Mouse (Mus musculus) layer of hippocampus, postnatal 14 days (tissue): ENCODE data around the gene Ggnbp2. TPM values are rescaled to one million over a fixed set of nuclear protein-coding genes. Genes with fewer than 3 reads are reported as not detected.

Source experiments
- DNase-seq, 2 experiments: peaks; one replicate each; pipeline ENCODE4 v3.0.0; 2021 to 2022; ENCODE audit warnings: low spot score in 2 of 2, mixed read lengths in 1 of 2
- total RNA-seq, 2 experiments: library from RNA; stranded (reverse); gene quantifications; 2 replicates each; pipeline ENCODE4 v1.2.3; 2021

Gene Ggnbp2
- total RNA-seq, 2 experiments from 2014 or later = 77.0 to 79.0 TPM

DNA sequence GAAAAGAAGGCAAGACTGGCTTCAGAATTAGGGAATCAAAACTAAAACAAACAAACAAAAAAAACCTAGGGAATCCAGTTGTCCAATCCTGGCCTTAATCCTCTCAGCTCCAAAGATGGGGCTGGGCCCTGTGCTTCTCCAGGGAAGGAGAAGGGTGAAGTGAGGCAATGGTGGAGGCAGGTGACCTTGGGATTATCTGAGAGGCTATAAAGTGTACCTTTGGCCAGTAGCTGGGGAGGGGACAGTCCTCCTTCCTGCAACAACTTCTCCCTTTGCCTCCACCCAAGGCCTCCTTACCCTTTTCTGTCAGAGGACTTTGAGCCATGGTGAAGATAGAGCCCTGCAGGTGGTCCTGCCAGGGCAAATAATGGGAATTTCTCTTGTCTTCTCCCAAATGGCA is 43.1 kb downstream of the Ggnbp2 start:
- DNase-seq = no peak

DNA sequence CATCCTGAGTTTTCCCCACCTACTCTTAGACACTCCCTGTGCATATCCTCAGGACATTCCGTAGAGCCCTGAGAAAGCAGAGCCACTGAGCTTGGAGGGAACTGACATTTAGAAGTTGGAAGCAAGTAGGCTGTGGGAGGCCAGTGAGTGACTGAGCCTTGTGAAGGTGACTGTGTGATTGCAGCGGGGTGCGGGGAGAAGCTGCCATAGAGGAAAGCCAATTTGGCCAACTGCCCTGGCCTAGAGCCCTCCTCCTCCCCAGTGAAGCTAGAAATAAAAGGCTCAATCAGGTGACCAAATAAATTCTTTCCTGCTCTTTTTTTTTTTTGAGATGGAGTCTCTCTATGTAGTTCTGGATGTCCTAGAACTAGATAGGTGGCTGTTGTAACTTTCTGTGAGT is 44.4 kb downstream of the Ggnbp2 start:
- peak in 1 of 2 experiments; percentile 58 for DNase-seq

DNA sequence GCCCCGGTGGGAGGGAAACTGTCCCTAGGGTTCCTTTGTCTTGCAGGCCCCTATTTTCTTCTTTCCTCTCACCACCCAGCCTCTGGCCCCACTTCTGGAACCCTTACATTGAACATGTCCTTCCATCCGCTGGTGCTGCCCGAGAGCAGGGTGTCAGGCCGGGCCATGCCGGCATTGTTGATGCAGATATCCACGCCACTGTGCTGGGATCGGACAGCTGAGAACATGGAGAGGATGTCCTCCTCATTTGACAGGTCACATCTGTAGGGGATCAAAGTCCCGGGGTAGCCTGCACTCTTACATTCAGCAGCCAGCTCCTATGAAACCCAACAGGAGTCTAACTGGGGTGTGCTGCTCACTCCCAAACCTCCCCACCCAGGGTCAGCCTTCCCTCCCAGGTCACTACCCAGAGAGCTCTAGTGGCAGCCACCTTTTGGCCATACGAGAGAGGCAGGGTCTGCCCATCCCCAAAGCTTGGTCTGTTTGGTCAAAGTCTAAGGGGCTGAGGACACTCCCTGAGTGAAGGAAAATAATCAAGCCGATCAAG is 45.3 kb downstream of the Ggnbp2 start:
- DNase-seq = no peak

DNA sequence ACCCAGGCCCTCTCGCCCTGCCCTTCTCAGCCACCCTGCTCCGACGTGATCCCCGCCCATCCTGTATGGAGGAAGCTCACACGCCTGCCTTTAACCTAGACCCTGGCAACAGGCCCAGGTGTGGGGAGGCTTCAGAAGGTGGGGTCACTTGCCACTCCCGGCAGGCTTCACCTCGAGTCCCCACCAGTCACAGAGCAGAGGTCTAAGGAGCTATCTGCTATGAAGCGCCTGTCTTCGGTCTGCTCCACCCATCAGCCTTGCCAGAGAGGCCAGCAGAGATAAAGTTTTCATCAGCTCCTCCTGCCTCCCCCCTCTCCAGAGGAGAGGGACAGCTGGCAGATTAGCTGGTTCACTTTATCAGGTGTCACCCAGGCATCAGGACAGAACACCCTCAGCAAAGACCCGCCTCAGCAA is 47.1 kb downstream of the Ggnbp2 start:
- DNase-seq = no peak

DNA sequence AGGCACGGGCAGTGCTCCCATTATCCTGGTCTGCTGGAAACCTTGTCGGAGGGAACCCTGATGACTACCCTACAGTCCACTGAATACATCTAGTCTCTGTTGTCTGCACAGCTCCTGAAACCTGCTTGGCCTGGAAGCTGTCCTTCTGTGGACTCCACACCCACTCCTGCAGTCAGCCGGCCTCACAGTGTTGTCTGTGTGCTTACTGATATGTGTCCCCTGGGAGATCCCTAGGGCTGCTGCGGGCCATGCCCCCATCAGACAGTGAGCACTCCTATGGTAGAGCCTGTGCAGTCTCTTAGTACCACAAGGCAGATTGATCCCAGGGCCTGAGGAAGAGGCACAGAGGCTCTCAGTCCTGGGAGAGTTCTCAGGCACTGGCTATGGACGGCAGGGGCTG is 48.1 kb downstream of the Ggnbp2 start:
- no peak for DNase-seq

DNA sequence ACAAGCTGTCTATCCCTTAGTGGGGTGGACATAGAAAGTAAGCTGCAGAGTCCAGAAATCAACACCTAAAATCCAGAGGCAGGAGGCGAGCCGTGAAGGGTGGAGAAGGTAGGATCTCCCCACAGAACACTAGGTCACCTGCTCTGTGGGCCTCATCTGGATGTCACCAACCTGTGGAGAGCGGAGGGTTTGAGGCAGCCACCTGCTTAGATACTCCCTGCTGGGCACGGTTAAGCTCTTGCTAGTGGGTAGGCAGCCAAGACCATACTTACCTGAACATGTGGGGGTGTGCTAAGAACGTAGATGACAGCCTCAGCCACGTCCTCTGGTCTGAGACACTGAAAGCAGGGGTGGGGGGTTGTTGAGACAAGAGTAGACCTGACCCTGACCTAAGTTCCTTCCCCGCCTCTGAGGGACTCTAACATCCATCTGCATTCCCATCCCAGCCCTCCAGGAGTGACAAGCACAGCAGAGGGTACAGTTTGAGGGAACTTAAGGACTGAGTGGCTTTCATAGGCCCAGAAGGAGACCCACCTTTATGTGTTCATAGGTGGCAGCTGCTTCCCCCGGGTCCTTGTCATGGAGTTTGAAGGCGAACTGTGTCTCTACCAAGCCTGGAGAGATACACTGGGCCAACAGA is 49.4 kb downstream of the Ggnbp2 start:
- no peak for DNase-seq

DNA sequence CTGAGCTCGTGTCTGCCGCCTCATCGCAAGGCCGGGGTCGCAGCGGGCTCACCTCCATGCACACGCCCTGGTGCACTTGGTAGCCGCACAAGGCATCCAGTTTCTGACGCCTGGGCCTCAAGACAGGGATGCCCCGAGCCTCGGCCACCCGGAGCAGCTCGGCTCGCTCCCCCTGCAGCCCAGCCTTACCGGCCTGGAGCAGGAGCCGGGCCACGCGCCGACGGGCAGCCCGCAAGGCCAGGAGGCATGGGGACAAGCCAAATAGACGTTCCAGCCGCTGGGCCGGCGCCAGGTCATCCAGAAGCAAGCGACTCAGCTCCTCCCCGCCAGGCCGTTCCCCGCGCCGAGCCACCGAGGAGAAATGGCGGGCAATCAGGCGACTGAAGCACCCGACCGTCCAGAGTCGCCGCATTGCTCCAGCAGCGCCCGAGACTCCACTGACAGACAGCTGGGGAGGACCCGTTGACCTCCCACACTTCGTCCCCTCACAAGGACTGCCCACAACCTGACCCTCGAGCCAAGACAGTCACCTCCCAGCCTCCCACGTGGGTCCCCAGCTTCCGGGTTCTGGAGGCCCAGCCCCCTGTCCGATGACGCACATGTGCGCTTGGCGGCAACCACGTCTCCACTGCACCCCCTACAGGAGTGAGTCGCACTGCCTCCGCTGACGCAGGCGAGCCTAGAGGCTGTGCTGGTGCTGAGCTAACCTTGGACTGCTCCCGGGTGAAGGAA is 51.5 kb downstream of the Ggnbp2 start, which contains the start of gene Mrm1:
Mrm1 (minus strand) TSS at position 555 of the 732 bp plus-strand sequence.
- peak; percentile 86 to 92 for DNase-seq

DNA sequence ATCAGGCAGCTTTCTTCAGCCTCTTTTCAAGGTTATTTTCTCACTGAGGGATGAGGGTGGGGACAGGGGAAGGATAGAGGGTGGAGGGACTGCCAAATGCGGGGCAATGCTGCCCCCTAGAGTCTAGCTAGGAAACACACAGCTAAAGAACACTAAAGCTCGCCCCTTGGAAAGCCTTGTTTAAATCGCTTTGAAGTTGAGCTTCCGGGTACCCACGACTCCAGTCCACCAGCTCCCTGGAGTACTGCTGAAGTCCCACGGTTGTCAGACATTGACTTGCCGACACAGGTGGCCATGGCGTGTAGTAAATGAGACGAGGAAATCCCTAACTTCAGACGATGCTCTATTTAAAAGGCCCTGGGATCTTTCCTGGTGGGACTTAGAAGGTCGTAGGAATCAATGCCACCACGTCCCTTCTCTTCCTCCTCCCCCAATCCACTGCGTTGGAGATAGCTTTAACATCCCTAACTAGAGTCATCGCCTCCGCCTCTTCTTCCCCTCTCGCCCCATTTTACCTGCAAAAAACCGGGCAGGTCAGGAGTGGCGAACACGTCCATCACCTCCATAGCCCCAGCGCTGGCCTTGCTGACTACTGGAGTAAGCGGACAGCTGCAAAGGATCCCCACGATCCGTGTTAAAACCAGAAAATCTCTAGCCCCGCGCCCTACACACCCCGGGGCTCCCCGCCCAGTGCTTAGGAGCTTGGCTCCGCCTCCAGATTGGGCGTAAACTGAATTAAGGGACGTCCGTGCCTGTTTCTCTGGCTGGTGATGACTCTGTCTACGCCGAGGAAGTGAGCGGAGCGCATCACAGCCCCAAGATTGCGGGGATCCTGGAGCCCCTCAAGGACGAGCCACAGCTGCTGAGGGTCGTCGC is 52.3 kb downstream of the Ggnbp2 start:
- peak; percentile 51 to 72 for DNase-seq

DNA sequence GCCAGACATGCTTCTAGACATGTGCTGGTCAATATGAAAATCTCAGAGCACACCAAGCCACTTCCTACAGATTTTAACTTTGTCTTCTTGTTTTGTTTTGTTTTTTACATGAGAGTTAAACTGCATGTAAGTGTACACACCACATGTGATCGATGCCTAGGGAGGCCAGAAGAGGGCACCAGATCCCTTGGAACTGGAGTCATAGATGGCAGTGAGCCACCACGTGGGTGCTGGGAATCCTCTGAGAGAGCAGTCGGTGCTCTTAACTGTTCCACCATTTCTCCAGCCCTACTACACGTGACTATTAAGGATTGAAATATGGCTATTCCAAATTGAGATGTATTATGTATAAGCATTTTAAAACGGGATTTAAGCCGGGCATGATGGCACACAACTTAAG is 53.3 kb downstream of the Ggnbp2 start:
- DNase-seq = no peak

DNA sequence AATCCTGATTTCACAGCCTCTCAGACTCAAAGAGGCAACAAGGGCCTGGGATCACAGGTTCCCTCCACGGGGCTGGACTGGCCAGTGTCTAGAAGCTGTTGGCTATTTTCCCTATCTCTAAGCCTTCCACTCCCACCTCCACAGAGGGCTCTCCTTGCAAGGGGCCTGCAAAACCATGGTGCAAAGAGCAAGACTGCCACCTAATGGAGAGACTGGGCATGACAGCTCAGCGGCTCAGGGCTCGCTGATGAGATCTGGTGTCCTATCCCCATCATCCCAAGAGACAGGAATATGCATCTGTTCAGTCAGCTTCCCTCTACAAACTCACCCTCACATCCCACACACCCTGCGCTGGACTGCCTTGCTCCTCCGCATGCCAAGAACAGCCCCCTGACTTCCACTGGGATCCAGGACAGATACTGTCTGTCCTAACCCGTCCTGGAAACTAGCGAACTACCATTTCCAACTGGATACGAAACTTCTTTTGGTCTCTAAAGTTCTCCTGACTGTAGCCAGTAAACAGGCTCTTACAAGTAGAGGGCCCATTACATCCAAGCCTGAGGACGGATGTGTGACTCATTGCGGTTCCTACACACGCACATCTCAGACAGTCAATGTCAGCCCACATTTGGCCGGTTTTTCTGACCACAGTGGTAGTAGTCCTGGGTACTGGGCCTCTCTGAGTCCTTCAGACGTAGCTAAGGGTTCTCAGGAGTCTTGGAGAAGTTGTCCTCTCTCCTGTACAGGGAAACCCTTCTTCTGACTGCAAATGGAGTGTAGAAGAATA is 56.7 kb downstream of the Ggnbp2 start:
- peak; percentile 73 to 79 for DNase-seq

DNA sequence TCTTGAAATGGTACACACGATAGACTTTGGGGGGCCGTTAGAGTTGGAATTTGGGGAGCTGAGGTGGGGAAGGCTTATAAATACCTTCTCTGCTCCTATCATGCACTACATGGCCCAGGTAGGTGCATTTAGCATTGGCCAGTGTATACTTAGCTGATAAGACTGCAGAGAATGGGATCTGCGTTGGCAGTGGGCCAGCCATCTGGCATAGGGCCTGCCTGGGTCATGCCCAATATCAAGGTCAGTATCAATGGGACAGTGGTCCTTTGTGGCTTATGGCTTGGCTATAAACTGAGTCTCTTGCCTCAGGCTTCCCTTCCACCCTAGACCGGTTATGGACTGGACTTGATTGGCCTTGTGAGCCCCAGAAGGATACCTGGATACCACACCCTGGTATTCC is 66.2 kb downstream of the Ggnbp2 start:
- no peak for DNase-seq

DNA sequence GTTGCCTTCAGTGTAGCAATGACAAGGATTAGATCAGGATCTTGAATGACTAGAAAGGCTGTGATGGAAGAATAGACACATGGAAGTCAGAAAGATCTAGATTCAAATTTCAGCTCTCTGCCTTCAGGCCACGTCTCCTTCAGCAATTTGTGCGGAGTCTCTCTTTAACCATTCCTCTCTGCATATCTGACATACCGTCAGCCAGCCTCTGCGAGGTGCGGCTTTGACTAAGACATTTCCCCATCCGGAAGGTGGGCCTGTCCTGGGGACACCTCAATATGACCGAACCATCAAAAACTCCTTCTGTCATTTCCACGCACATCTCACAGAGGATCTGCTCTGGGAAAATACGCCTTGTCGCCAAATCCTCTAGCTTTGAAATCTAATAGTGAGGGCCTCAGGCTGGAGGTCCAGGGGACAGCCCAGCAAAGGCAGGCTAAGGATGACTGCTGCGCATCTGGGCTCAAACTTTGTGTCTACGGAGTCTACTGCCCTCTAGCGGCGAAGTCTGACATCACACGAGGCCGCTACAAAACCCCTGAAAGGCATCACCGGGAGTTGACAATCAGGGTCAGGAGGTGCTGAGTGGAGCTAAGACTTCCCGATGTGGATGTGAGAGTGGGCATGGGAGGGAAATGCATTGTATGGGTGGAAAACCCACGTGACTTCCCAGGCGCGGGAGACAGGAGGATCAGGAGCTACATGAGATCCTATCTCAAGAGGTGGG is 72.8 kb downstream of the Ggnbp2 start:
- peak; percentile 54 to 70 for DNase-seq

DNA sequence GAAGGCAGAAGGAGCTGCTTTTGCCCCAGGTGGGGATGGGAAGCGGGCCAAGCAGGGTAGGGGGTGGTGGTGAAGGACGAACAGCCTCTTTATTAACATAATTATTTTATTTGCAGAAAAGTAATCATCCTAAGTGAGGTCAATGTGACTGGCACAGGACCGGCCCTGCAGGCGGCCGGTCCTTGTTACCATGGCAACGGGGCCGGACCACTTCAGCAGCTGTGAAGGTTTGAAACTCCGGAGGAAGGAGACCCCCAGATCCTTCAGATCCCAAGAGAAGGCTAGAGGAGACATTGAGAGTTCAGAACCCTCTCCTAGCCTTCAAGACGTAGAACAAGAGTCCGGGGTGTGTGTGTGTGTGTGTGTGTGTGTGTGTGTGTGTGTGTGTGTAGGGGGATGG is 73.6 kb downstream of the Ggnbp2 start:
- DNase-seq = no peak

DNA sequence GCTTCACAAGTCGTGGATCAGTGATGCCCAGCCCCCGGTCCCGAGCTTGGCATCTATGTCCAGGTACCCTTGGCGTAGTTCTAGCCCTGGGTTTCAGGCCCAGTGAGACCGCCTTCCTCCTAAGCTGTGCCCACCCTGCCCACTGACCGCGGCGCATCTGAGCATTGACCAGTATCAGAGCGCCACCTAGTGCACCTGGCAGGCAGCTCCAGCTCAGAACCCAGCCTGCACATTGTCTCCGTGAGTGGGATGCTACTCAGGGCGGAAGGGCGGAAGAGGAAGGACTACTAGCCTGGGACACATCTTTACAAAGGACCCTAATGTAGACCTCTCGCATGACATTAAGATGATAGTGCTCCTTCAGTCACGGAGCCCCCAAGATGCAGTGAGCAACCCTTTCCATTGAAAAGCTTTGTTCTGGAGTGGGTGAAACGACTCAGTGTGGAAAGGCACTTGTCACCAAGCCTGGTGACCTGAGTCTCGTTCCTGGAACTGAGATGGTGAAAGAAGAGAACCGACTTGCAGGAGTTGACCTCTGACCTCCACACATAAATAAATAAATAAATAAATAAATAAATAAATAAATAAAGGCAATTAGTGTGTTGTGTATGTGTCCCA is 76.0 kb downstream of the Ggnbp2 start:
- DNase-seq = peak; percentile 81 to 83

DNA sequence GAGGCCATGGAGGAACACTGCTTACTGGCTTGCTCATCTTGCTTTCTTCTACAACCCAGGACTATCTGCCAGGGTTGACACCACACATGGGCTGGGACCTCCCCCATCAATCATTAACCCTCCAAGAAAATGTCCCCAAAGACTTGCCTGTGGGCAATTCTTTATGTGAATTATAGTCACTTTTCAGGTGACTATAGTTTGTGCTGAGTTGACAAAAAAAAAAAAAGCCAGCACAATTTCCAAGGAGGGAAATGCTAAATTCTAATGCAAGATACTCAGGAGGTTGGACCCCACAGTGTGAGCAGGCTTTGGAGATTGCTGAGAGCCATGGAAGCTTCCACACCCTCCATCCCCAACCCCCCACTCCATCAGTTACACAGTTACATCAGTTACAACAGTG is 77.1 kb downstream of the Ggnbp2 start:
- no peak for DNase-seq

DNA sequence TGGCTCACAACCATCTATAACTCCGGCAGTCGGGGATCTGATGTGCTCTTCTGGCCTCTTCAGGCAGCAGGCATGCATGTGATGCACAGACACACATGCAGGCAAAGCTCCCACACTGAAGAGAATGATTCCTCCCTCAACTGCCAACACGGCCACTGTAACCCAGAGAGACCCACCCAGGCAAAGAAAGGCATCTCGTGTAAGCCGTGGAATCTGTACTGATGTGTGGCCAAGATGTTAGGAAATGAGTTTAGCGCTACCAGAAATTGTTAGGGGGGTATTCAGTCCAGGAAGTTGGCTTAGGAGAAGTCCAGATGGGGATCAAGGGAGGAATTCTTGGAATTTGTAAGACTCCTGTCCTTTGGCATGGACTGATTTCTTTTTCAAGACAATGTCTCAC is 80.2 kb downstream of the Ggnbp2 start:
- no peak for DNase-seq
